Mouse (Mus musculus) megakaryocyte-erythroid progenitor cell, adult 5-6 weeks (primary cell): ENCODE results near the gene Ghrhr. TPM values are rescaled to one million over a fixed set of nuclear protein-coding genes. Genes with fewer than 3 reads are reported as not detected.

Experiments
- ATAC-seq: replicated peaks from 2 replicates; pipeline ENCODE4 v1.8.0; 2016; ENCODE audit warnings: mild to moderate bottlenecking, inconsistent platforms; ENCODE audit not compliant: severe bottlenecking, poor library complexity, low FRiP score, low TSS enrichment
- total RNA-seq, 2 experiments: library from RNA; stranded (forward) in 1 of 2; stranded (reverse) in 1 of 2; fragments of 200-1000, 215-1000 nt in 1 of 2; fragments of >200 nt in 1 of 2; fragmentation: Nextera tagmentation in 1 of 2; gene quantifications; 2 replicates each; pipeline ENCODE4 v1.2.3; 2014 to 2017

Ghrhr gene
- total RNA-seq, 2 experiments from 2014 or later: not detected

- ATAC-seq: no peak
Observed at GRCm38 (mm10) chr6:55420869-55421361, 44.8 kb downstream of the Ghrhr start.

GRCm38 (mm10) chr6:55432121-55432520 lies 56.0 kb downstream of the Ghrhr start:
- no peak for ATAC-seq

- no peak for ATAC-seq
Observed at GRCm38 (mm10) chr6:55434360-55434759, 58.3 kb downstream of the Ghrhr start.

GRCm38 (mm10) chr6:55435266-55436159 lies 59.4 kb downstream of the Ghrhr start:
- ATAC-seq: no peak

GRCm38 (mm10) chr6:55437919-55438318 lies 61.8 kb downstream of the Ghrhr start:
- no peak for ATAC-seq

Other genes starting within 250 kb of the Ghrhr start
- gene Crhr2, start 243.3 kb upstream of the Ghrhr start, total RNA-seq (2014; fragmentation: Nextera tagmentation): not detected in 2 replicates
- not detected in 2 replicates for gene Crhr2, start 243.3 kb upstream of the Ghrhr start, total RNA-seq (2017)
- gene Inmt, start 201.3 kb upstream of the Ghrhr start, total RNA-seq (2014; fragmentation: Nextera tagmentation): not detected in 2 replicates
- not detected in 2 replicates for gene Inmt, start 201.3 kb upstream of the Ghrhr start, total RNA-seq (2017)
- gene Mindy4, start 172.9 kb upstream of the Ghrhr start, total RNA-seq (2014; fragmentation: Nextera tagmentation): 2.1 and 5.5 TPM in 2 replicates
- gene Mindy4, start 172.9 kb upstream of the Ghrhr start, total RNA-seq (2017): 4.9 and 10.6 TPM in 2 replicates
- gene Aqp1, start 39.9 kb upstream of the Ghrhr start, total RNA-seq (2014; fragmentation: Nextera tagmentation): 441 and 451 TPM in 2 replicates
- 409 and 437 TPM in 2 replicates for gene Aqp1, start 39.9 kb upstream of the Ghrhr start, total RNA-seq (2017)
- not detected in 2 replicates for gene Adcyap1r1, start 75.7 kb downstream of the Ghrhr start, total RNA-seq (2014; fragmentation: Nextera tagmentation)
- not detected in 2 replicates for gene Adcyap1r1, start 75.7 kb downstream of the Ghrhr start, total RNA-seq (2017)